Mouse (Mus musculus) lung, adult 2 months (tissue): ENCODE measurements around the gene Dapk1.

Experiments
- CTCF ChIP-seq: fragments of 200-500 bp; IDR thresholded peaks from 2 replicates; pipeline ENCODE4 v1.5.1; 2011; ENCODE audit warnings: mild to moderate bottlenecking, low read length, control low read depth; ENCODE audit not compliant: insufficient read depth
- POLR2A ChIP-seq: fragments of 200-500 bp; IDR thresholded peaks from 2 replicates; pipeline ENCODE4 v1.6.1; 2011; ENCODE audit warnings: low read depth, mild to moderate bottlenecking, control low read depth, low read length, borderline replicate concordance; ENCODE audit errors: extremely low read depth

DNA sequence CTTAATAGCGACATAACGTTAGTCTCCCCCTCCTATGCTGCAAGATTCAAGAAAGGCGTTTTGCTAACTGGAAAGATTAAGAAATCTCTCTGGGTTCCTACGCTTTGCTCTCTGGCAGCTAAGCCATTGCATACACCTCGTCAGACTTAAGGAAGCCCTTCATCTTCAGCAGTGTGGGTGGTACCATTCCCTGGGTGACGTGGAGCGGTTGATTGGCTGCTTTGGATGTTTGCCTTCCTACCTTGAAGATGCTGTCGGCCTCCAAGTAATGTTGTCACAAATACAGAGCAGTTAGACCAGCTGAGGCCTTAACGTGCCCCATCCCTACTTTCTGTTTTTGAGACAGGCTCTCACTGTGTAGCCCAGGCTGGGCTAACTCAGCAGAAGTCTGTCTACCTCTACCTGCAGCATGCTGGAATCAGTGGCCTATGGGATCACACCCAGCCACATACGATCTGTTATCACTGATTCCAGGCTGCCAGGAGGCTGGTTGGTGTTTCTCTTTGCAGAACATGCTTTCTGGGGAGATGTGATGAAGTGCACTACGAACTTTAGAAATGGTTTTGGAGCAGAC, 37.8 kb downstream of the Dapk1 start:
- no peak for TF ChIP-seq CTCF
- TF ChIP-seq POLR2A: no peak
